In genomic region chr5:33901278-33901677, GRCm38 (mm10) we compare ENCODE assay signal across 22 mouse cellular contexts.
"Had no signal": no experiment of that assay in that cellular context is flagged by ENCODE, and none has a peak within 500 bp of the region (broad histone marks: within the 10 kb centered on the region; RNA-seq: fewer than 3 reads in every experiment).

No protein-coding gene starts in this region.

- H3K9me3 ChIP-seq: heart, embryonic 13.5 days; heart, embryonic 15.5 days; hindbrain, embryonic 13.5 days; hindbrain, embryonic 15.5 days; kidney, embryonic 15.5 days; limb, embryonic 13.5 days; limb, embryonic 15.5 days; liver, embryonic 12.5 days had no signal

- H3K4me1 ChIP-seq: heart, embryonic 13.5 days; hindbrain, embryonic 13.5 days; hindbrain, embryonic 15.5 days; kidney, embryonic 15.5 days; limb, embryonic 13.5 days; limb, embryonic 15.5 days; liver, embryonic 12.5 days had no signal

- H3K4me2 ChIP-seq: heart, embryonic 11.5 days; heart, embryonic 13.5 days; heart, embryonic 15.5 days; hindbrain, embryonic 13.5 days; hindbrain, embryonic 15.5 days; kidney, embryonic 15.5 days; limb, embryonic 13.5 days; limb, embryonic 15.5 days; liver, embryonic 12.5 days had no signal

- H3K27ac ChIP-seq: heart, adult 2 months; heart, embryonic 13.5 days; heart, embryonic 15.5 days; hindbrain, embryonic 13.5 days; hindbrain, embryonic 15.5 days; hindbrain, postnatal 0 days; kidney, embryonic 15.5 days; kidney, postnatal 0 days; limb, embryonic 13.5 days; limb, embryonic 15.5 days; liver, embryonic 12.5 days had no signal

- H3K4me3 ChIP-seq: heart, adult 2 months; heart, embryonic 13.5 days; heart, embryonic 15.5 days; hindbrain, embryonic 13.5 days; hindbrain, embryonic 15.5 days; kidney, embryonic 15.5 days; limb, embryonic 13.5 days; limb, embryonic 15.5 days; liver, embryonic 12.5 days had no signal

- H3K9ac ChIP-seq: heart, embryonic 13.5 days; heart, embryonic 15.5 days; hindbrain, embryonic 13.5 days; hindbrain, embryonic 15.5 days; kidney, embryonic 15.5 days; limb, embryonic 13.5 days; limb, embryonic 15.5 days; liver, embryonic 12.5 days had no signal

- ATAC-seq: hindbrain, postnatal 0 days; intestine, embryonic 16.5 days; liver, embryonic 12.5 days had no signal

- DNase-seq: gastrocnemius, postnatal 14 days; gastrocnemius, postnatal 36 days; heart, adult 2 months; heart, postnatal 14 days; heart, postnatal 36 days; kidney, adult 11 months; kidney, postnatal 14 days; layer of hippocampus, adult 9-11 months; layer of hippocampus, postnatal 36 days; left cerebral cortex, postnatal 4 days had no signal

- H3K27me3 ChIP-seq: heart, embryonic 13.5 days; heart, embryonic 15.5 days; hindbrain, embryonic 13.5 days; hindbrain, embryonic 15.5 days; kidney, embryonic 15.5 days; limb, embryonic 13.5 days; limb, embryonic 15.5 days; liver, embryonic 12.5 days had no signal
